Mouse (Mus musculus) kidney, embryonic 14.5 days (tissue): ENCODE data around the gene Mtus2. TPM values are rescaled to one million over a fixed set of nuclear protein-coding genes. Genes with fewer than 3 reads are reported as not detected.
A peak's percentile ranks its signal among the peaks of the same experiment; 100 is the strongest.

ENCODE experiments used
- ATAC-seq: fragments of 200-750 bp; cut with Nextera tagmentation; 2 replicates; pipeline ENCODE4 v1.8.0; 2017; ENCODE audit warnings: moderate number of reproducible peaks, mild to moderate bottlenecking, moderate TSS enrichment, moderate library complexity; ENCODE audit not compliant: low FRiP score, low TSS enrichment
- H3K27ac ChIP-seq: fragments of 300-500 bp; sonication (generic); 2 replicates; pipeline ENCODE4 v1.5.1; 2014; ENCODE audit warnings: low read depth, mild to moderate bottlenecking, low read length, moderate library complexity, mixed read lengths
- H3K27me3 ChIP-seq: fragments of 300-500 bp; sonication (generic); 2 replicates; pipeline ENCODE4 v1.6.1; 2014; ENCODE audit warnings: mild to moderate bottlenecking, low read length; ENCODE audit not compliant: control insufficient read depth, insufficient read depth
- H3K36me3 ChIP-seq: fragments of 300-500 bp; sonication (generic); 2 replicates; pipeline ENCODE4 v1.6.1; 2014; ENCODE audit warnings: low read length, mixed read lengths; ENCODE audit not compliant: control insufficient read depth, insufficient read depth
- H3K4me1 ChIP-seq: fragments of 300-500 bp; sonication (generic); 2 replicates; pipeline ENCODE4 v1.6.1; 2014; ENCODE audit warnings: low read length, mixed read lengths; ENCODE audit not compliant: control insufficient read depth, insufficient read depth
- H3K4me2 ChIP-seq: fragments of 300-500 bp; sonication (generic); replicated peaks from 2 replicates; pipeline ENCODE4 v1.6.1; 2014; ENCODE audit warnings: low read depth, mild to moderate bottlenecking, low read length
- H3K4me3 ChIP-seq: fragments of 300-500 bp; sonication (generic); 2 replicates; pipeline ENCODE4 v1.5.1; 2014; ENCODE audit warnings: mild to moderate bottlenecking, low read length
- H3K9ac ChIP-seq: fragments of 300-500 bp; sonication (generic); 2 replicates; pipeline ENCODE4 v1.6.1; 2014; ENCODE audit warnings: low read depth, mild to moderate bottlenecking, low read length, moderate library complexity
- H3K9me3 ChIP-seq: fragments of 300-500 bp; sonication (generic); 2 replicates; pipeline ENCODE4 v1.6.1; 2016; ENCODE audit warnings: low read length; ENCODE audit not compliant: control insufficient read depth
- WGBS: fragments of 180-500 bp; shearing (Covaris S2); extraction: QIAGEN DNeasy Blood & Tissue Kit; methylation state at CpG from one replicate; pipeline ENCODE4 v1.1.7; 2014; 5-methylcytosine and 5-hydroxymethylcytosine counted together
- polyA plus RNA-seq: library from polyadenylated mRNA; unstranded; fragments of >200 nt; fragmentation: Nextera tagmentation; extraction: Ambion mirVana; gene quantifications from 2 replicates; pipeline ENCODE4 v1.2.1, GENCODE M21; 2014

Gene Mtus2
- polyA plus RNA-seq, 1 experiment from 2014 or later = 2.3 TPM

DNA sequence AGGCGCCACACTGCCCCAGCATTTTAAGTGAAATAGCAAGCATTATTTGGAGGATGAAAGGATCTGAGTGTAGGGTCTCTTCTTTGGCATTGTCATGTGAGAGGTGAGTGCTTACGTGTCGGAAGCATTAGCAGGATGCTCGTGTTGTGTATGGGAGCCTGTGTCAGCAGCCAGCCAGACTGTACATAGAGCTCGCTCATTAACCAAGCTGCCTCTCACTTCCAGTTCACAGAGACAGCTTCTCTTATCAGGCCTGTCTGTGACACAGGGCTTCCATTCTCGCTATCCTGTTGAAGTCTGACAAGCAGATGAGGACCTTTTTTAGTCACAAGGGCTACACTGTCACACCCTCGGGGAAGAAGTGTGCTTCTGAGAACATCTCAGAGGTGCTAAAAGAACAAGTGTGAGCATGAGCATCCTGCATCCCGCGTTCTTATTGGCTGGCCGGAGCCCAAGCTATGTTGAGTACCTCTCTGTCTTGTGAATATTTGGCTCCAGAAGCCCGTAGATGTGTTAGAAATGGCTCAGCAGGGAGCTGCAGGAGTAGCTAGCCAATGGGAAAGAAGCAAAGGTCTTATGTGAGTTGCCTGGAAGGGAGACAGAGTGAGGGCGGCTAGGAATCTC lies 189.2 kb downstream of the Mtus2 start:
- 79% methylated on average over 12 of the region's 12 CpGs for WGBS
- no peaks in the 10 kb centered on the region for H3K4me1 ChIP-seq

DNA sequence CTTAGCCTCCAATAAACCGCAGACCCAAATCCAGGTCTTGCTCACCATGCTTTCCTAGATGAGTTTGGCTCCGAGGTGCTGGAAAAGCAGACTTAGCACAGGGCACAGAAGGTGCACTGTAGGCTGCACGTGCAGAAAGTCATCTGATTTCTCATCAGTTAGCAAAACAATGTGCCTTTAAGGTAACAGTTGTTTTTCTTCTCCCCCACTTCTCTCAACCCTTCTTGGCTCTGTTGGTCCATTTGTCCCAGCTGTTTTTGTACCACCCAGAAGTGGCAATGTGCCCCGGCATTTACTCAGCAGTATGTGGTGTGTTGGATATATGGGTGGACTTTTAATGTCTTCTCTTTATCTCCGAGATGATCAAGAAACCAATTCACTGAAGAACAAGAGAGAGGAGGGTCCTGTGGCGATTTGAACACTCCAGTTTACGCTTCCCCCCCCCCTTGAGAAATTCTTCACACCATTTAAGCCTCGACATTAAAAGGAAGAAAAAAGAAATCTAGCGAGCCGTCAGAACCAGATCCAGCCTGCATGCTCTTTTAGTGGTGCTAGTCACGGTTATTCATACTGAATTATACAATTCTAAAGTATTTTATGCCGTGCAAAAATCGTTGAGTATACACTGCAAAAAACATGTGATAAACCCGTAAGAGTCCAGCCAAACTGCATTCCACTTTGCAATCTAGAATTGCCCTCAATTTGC lies 194.9 kb downstream of the Mtus2 start:
- H3K36me3 ChIP-seq = no peaks in the 10 kb centered on the region
- no peak overlapping the region for H3K27ac ChIP-seq
- H3K27me3 ChIP-seq = no peaks in the 10 kb centered on the region
- peaks cover 2% of the 10 kb centered on the region; the same call in 1 of the 2 replicates for H3K9me3 ChIP-seq
- no peak for ATAC-seq
- 52% methylated on average over 14 of the region's 14 CpGs for WGBS
- no peaks in the 10 kb centered on the region for H3K4me1 ChIP-seq
- H3K4me2 ChIP-seq = no peak overlapping the region
- H3K4me3 ChIP-seq = no peak overlapping the region
- no peak overlapping the region for H3K9ac ChIP-seq

More for the DNA sequence above, 189.2 kb downstream of the Mtus2 start:
- H3K4me2 ChIP-seq = no peak overlapping the region
- no peak overlapping the region for H3K27ac ChIP-seq
- H3K4me3 ChIP-seq = no peak overlapping the region
- H3K9me3 ChIP-seq = peaks cover 4% of the 10 kb centered on the region; the same call in 1 of the 2 replicates
- no peak for ATAC-seq
- H3K36me3 ChIP-seq = no peaks in the 10 kb centered on the region
- H3K27me3 ChIP-seq = no peaks in the 10 kb centered on the region
- no peak overlapping the region for H3K9ac ChIP-seq

DNA sequence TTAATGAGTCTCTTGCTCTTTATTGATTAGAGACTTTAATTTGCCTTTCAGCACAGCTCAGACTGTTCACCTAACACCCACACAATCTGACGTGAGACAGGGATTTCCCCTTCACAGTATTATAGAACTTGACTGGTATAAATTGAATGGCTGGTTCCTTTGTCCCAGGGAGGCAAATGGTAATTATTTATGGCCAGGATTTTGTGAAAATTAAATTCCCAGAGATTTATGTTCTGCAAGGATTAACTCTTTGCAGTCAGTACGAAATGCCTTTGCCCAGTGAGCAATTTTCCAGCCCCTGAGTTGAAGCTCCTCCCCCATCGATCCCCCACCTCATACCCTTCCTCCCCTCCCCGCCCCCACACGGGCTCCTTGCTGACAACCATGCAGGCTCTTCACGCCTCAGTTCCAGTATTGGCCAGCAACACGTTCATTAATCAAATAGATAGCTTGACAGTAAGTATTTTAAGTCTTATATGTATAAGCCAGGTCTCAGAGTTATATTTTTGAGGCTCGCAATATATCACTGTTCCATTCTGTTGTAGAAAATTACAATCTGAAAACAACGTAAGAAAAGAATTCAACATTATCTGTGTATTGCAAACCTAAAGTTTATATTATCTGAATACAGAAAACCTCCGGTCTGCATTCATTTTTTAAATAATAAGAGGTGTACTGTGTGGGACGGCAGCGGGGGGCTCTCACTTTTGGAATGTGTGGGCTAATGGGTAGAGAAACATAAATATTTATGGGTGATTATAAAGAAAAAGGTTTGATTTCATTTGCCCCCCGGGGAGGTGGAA lies 195.7 kb downstream of the Mtus2 start:
- no peak for ATAC-seq
- H3K4me2 ChIP-seq = no peak overlapping the region
- WGBS = 47% methylated on average over 13 of the region's 13 CpGs

DNA sequence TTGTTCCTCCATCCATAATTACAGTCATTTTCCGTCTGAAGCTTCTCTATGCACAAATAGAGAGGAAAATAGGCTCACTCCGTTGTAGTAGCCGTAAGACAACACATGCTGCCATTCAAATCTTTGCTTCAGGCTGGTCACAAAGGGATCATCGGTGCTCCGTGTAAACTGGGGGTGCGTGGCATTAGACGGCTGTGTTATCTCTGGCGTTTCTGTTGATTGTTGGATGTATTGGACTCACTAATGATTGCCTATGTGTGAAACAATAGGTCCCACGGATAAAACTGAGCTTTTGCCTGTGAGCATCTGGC lies 196.2 kb downstream of the Mtus2 start:
- no peak for ATAC-seq
- Histone ChIP-seq H3K27me3 (no peaks in the 10 kb centered on the region), H3K9me3 (0 out of 2 replicates have a peak, but pooled peaks cover 2% of the 10 kb centered on the region), H3K4me1 (no peaks in the 10 kb centered on the region), H3K27ac (no peak overlapping the region), H3K4me2 (no peak overlapping the region), H3K4me3 (no peak overlapping the region), H3K9ac (no peak overlapping the region), H3K36me3 (no peaks in the 10 kb centered on the region)
- 76% methylated on average over 9 of the region's 9 CpGs for WGBS

More for the DNA sequence above, 195.7 kb downstream of the Mtus2 start:
- H3K27me3 ChIP-seq = no peaks in the 10 kb centered on the region
- no peak overlapping the region for H3K4me3 ChIP-seq
- H3K4me1 ChIP-seq = no peaks in the 10 kb centered on the region
- no peaks in the 10 kb centered on the region for H3K36me3 ChIP-seq
- peaks cover 2% of the 10 kb centered on the region; the same call in 1 of the 2 replicates for H3K9me3 ChIP-seq
- H3K9ac ChIP-seq = no peak overlapping the region
- no peak overlapping the region for H3K27ac ChIP-seq

DNA sequence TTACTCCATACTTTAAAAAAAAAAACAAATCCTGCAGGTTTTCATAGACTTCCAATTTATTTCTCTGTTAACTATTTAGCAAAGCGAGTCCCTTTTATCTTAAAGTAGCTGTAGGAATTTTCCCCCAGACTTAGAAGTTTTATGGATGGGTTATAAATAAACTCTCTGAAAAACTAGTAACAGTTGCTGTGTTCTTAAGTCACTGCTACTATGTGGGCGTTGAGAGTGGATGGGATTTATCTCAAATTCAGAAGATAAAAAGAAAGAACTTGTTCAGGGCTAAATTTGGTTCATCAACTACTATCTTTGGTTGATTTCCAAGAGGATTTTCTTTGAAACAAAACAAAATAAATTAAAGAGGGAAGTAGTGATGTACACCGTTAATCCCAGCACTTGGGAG lies 197.6 kb downstream of the Mtus2 start:
- Histone ChIP-seq H3K27ac (no peak overlapping the region), H3K27me3 (no peaks in the 10 kb centered on the region), H3K4me3 (no peak overlapping the region), H3K9me3 (no peaks in the 10 kb centered on the region), H3K36me3 (no peaks in the 10 kb centered on the region), H3K4me2 (no peak overlapping the region), H3K9ac (no peak overlapping the region), H3K4me1 (no peaks in the 10 kb centered on the region)
- no peak for ATAC-seq
- WGBS = 82% methylated on average over 3 of the region's 3 CpGs

DNA sequence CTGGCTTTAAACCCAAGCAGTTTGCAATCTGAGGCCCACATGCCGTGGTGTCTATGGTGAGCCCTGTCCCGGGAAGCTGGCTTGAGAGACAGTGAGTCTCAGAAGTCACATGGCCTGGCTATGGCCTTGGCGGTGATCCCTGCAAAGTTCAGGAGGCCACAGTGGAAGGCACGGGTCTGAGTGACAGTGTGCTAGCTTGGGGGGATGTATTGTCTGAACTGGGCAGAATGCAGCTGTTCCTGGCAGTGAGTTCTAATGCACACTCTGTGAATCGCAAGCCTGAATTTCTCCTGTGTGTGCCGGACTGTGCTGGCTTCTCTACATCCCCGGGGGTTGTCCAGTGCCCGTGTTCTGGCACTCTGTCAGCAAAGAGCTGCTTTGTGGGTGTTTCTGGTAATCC lies 202.2 kb downstream of the Mtus2 start:
- Histone ChIP-seq H3K36me3 (no peaks in the 10 kb centered on the region), H3K4me2 (no peak overlapping the region), H3K27ac (no peak overlapping the region), H3K9ac (no peak overlapping the region), H3K4me3 (no peak overlapping the region), H3K27me3 (no peaks in the 10 kb centered on the region), H3K9me3 (no peaks in the 10 kb centered on the region), H3K4me1 (no peaks in the 10 kb centered on the region)
- ATAC-seq = peak; percentile 16; the same call in 1 of the 2 replicates
- WGBS = 51% methylated on average over 8 of the region's 8 CpGs

DNA sequence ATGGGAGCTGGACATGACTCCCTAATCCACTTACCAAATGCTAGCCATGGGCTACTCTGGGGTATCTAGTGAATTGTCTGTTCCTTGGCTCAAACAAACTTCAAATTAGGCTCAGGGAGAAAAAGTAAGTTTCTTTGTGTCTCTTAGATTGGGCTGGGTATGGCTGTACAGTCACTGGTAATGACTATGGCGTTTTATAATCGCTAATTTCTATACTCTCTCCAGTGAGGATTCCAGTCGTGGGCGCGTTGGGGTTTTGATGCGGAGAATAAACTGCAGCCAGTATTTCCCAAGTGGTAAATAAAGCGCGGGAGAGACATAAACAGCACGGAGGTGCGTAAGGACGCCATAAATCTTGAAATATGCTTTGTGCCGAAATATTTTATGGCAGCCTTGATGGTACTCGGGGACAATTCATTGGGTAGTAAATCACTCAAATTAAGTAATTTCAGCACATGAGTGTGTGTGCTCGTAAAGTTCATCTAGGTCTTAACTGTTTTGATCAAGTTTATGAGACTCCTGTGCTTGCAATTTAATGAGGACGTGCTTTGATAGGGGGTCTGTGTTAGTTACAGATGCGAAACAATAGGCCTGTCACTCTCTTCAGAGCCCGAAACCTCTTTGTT lies 203.5 kb downstream of the Mtus2 start:
- Histone ChIP-seq H3K9ac (no peak overlapping the region), H3K4me3 (no peak overlapping the region), H3K36me3 (no peaks in the 10 kb centered on the region), H3K4me1 (no peaks in the 10 kb centered on the region), H3K27me3 (no peaks in the 10 kb centered on the region), H3K4me2 (no peak overlapping the region), H3K9me3 (no peaks in the 10 kb centered on the region), H3K27ac (no peak overlapping the region)
- no peak for ATAC-seq
- WGBS = 61% methylated on average over 17 of the region's 17 CpGs

GRCm38 (mm10) chr5:148165111-148165510 lies 208.0 kb downstream of the Mtus2 start:
- Histone ChIP-seq H3K4me1 (no peaks in the 10 kb centered on the region), H3K9ac (no peak overlapping the region), H3K36me3 (no peaks in the 10 kb centered on the region), H3K9me3 (no peaks in the 10 kb centered on the region), H3K4me3 (no peak overlapping the region), H3K27ac (no peak overlapping the region), H3K27me3 (no peaks in the 10 kb centered on the region), H3K4me2 (no peak overlapping the region)
- ATAC-seq = no peak
- 76% methylated on average over 1 of the region's 1 CpGs for WGBS
